Mouse (Mus musculus): ENCODE results near the gene Ntf3. TPM values are rescaled to one million over a fixed set of nuclear protein-coding genes. Genes with fewer than 3 reads are reported as not detected.

The Ntf3 gene
- polyA plus RNA-seq, 1 experiment = not detected

GRCm38 (mm10) chr6:126097471-126097870, 69.2 kb downstream of the Ntf3 start:
- TF ChIP-seq MYOD1 (IDR thresholded peaks at IDR 0.05; ENCODE audit: control insufficient read depth in 1 of 3, insufficient read length in 2 of 3, low read depth in 2 of 3) = no peak
- no peak for TF ChIP-seq USF1 (IDR thresholded peaks at IDR 0.05; ENCODE audit: low read depth)
- no peak for TF ChIP-seq TCF12 (IDR thresholded peaks at IDR 0.05; ENCODE audit: insufficient read depth, poor library complexity, severe bottlenecking)
- TF ChIP-seq E2F4 (IDR thresholded peaks at IDR 0.05; ENCODE audit: insufficient read depth) = no peak
- no peak for TF ChIP-seq POLR2AphosphoS2 (IDR thresholded peaks at IDR 0.05; ENCODE audit: insufficient read length, low read depth)
- no peak for TF ChIP-seq MYOG (IDR thresholded peaks at IDR 0.05; ENCODE audit: control insufficient read depth in 1 of 3, insufficient read depth in 1 of 3, insufficient read length in 2 of 3, low read depth in 2 of 3)
- TF ChIP-seq POLR2A (IDR thresholded peaks at IDR 0.05; ENCODE audit: insufficient read length, low read depth) = no peak
- Histone ChIP-seq H3ac (ENCODE audit: control insufficient read depth, insufficient read length) (no peak overlapping the region), H3K36me3 (ENCODE audit: control insufficient read depth, insufficient read depth) (no peaks in the 10 kb centered on the region), H3K27me3 (ENCODE audit: control insufficient read depth, insufficient read depth, insufficient read length) (no peaks in the 10 kb centered on the region), H3K79me2 (ENCODE audit: control insufficient read depth, insufficient read depth) (no peaks in the 10 kb centered on the region), H3K4me2 (ENCODE audit: low read depth) (no peak overlapping the region), H3K4me3 (no peak overlapping the region)

GRCm38 (mm10) chr6:126096085-126096484, 70.6 kb downstream of the Ntf3 start:
- Histone ChIP-seq H3K36me3 (ENCODE audit: control insufficient read depth, insufficient read depth) (no peaks in the 10 kb centered on the region), H3ac (ENCODE audit: control insufficient read depth, insufficient read length) (no peak overlapping the region), H3K4me2 (ENCODE audit: low read depth) (no peak overlapping the region), H3K79me2 (ENCODE audit: control insufficient read depth, insufficient read depth) (no peaks in the 10 kb centered on the region), H3K27me3 (ENCODE audit: control insufficient read depth, insufficient read depth, insufficient read length) (no peaks in the 10 kb centered on the region), H3K4me3 (no peak overlapping the region)
- TF ChIP-seq POLR2AphosphoS2 (IDR thresholded peaks at IDR 0.05; ENCODE audit: insufficient read length, low read depth) (no peak), REST (IDR thresholded peaks at IDR 0.05; ENCODE audit: insufficient read depth, insufficient read length) (no peak), CEBPB (IDR thresholded peaks at IDR 0.05; ENCODE audit: insufficient read depth, poor library complexity, severe bottlenecking) (no peak), POLR2A (IDR thresholded peaks at IDR 0.05; ENCODE audit: insufficient read length, low read depth) (no peak), USF1 (IDR thresholded peaks at IDR 0.05; ENCODE audit: low read depth) (no peak), SRF (IDR thresholded peaks at IDR 0.05; ENCODE audit: control insufficient read depth, insufficient read length, low read depth) (no peak), MYOD1 (IDR thresholded peaks at IDR 0.05; ENCODE audit: control insufficient read depth in 1 of 3, insufficient read length in 2 of 3, low read depth in 2 of 3) (no peak), MAX (IDR thresholded peaks at IDR 0.05; ENCODE audit: low read depth) (no peak), MYOG (IDR thresholded peaks at IDR 0.05; ENCODE audit: control insufficient read depth in 1 of 3, insufficient read depth in 1 of 3, insufficient read length in 2 of 3, low read depth in 2 of 3) (no peak), TCF12 (IDR thresholded peaks at IDR 0.05; ENCODE audit: insufficient read depth, poor library complexity, severe bottlenecking) (no peak), E2F4 (IDR thresholded peaks at IDR 0.05; ENCODE audit: insufficient read depth) (no peak), TCF3 (IDR thresholded peaks at IDR 0.05; ENCODE audit: insufficient read length, low read depth) (no peak)

- TF ChIP-seq USF1 (IDR thresholded peaks at IDR 0.05; ENCODE audit: low read depth) (no peak), MYOG (IDR thresholded peaks at IDR 0.05; ENCODE audit: control insufficient read depth in 1 of 3, insufficient read depth in 1 of 3, insufficient read length in 2 of 3, low read depth in 2 of 3) (no peak), POLR2AphosphoS2 (IDR thresholded peaks at IDR 0.05; ENCODE audit: insufficient read length, low read depth) (no peak), POLR2A (IDR thresholded peaks at IDR 0.05; ENCODE audit: insufficient read length, low read depth) (no peak), TCF12 (IDR thresholded peaks at IDR 0.05; ENCODE audit: insufficient read depth, poor library complexity, severe bottlenecking) (no peak), SRF (IDR thresholded peaks at IDR 0.05; ENCODE audit: control insufficient read depth, insufficient read length, low read depth) (no peak), CEBPB (IDR thresholded peaks at IDR 0.05; ENCODE audit: insufficient read depth, poor library complexity, severe bottlenecking) (no peak), E2F4 (IDR thresholded peaks at IDR 0.05; ENCODE audit: insufficient read depth) (no peak), MYOD1 (IDR thresholded peaks at IDR 0.05; ENCODE audit: control insufficient read depth in 1 of 3, insufficient read length in 2 of 3, low read depth in 2 of 3) (no peak), TCF3 (IDR thresholded peaks at IDR 0.05; ENCODE audit: insufficient read length, low read depth) (no peak)
- no peaks in the 10 kb centered on the region for H3K36me3 ChIP-seq (ENCODE audit: control insufficient read depth, insufficient read depth)
These were observed 71.7 kb downstream of the Ntf3 start for GRCm38 (mm10) chr6:126095041-126095440.

GRCm38 (mm10) chr6:126092026-126092425, 74.7 kb downstream of the Ntf3 start:
- Histone ChIP-seq H3ac (ENCODE audit: control insufficient read depth, insufficient read length) (no peak overlapping the region), H3K4me2 (ENCODE audit: low read depth) (no peak overlapping the region), H3K79me2 (ENCODE audit: control insufficient read depth, insufficient read depth) (no peaks in the 10 kb centered on the region), H3K36me3 (ENCODE audit: control insufficient read depth, insufficient read depth) (no peaks in the 10 kb centered on the region), H3K27me3 (ENCODE audit: control insufficient read depth, insufficient read depth, insufficient read length) (no peaks in the 10 kb centered on the region), H3K4me3 (no peak overlapping the region)
- TF ChIP-seq MAX (IDR thresholded peaks at IDR 0.05; ENCODE audit: low read depth) (no peak), TCF12 (IDR thresholded peaks at IDR 0.05; ENCODE audit: insufficient read depth, poor library complexity, severe bottlenecking) (no peak), MYOG (IDR thresholded peaks at IDR 0.05; ENCODE audit: control insufficient read depth in 1 of 3, insufficient read depth in 1 of 3, insufficient read length in 2 of 3, low read depth in 2 of 3) (no peak), E2F4 (IDR thresholded peaks at IDR 0.05; ENCODE audit: insufficient read depth) (no peak), POLR2AphosphoS2 (IDR thresholded peaks at IDR 0.05; ENCODE audit: insufficient read length, low read depth) (no peak)

More at GRCm38 (mm10) chr6:126095041-126095440, 71.7 kb downstream of the Ntf3 start:
- H3K79me2 ChIP-seq (ENCODE audit: control insufficient read depth, insufficient read depth) = no peaks in the 10 kb centered on the region
- H3ac ChIP-seq (ENCODE audit: control insufficient read depth, insufficient read length) = no peak overlapping the region
- H3K4me2 ChIP-seq (ENCODE audit: low read depth) = no peak overlapping the region
- no peak overlapping the region for H3K4me3 ChIP-seq
- H3K27me3 ChIP-seq (ENCODE audit: control insufficient read depth, insufficient read depth, insufficient read length) = no peaks in the 10 kb centered on the region

GRCm38 (mm10) chr6:126090063-126090462, 76.6 kb downstream of the Ntf3 start:
- H3K27me3 ChIP-seq (ENCODE audit: control insufficient read depth, insufficient read depth, insufficient read length) = no peaks in the 10 kb centered on the region
- H3K79me2 ChIP-seq (ENCODE audit: control insufficient read depth, insufficient read depth) = no peaks in the 10 kb centered on the region
- no peak overlapping the region for H3K4me3 ChIP-seq
- no peak overlapping the region for H3K4me2 ChIP-seq (ENCODE audit: low read depth)
- no peak for TF ChIP-seq MYOD1 (IDR thresholded peaks at IDR 0.05; ENCODE audit: control insufficient read depth in 1 of 3, insufficient read length in 2 of 3, low read depth in 2 of 3)
- no peak for TF ChIP-seq REST (IDR thresholded peaks at IDR 0.05; ENCODE audit: insufficient read depth, insufficient read length)
- no peak for TF ChIP-seq MYOG (IDR thresholded peaks at IDR 0.05; ENCODE audit: control insufficient read depth in 1 of 3, insufficient read depth in 1 of 3, insufficient read length in 2 of 3, low read depth in 2 of 3)
- no peak for TF ChIP-seq CEBPB (IDR thresholded peaks at IDR 0.05; ENCODE audit: insufficient read depth, poor library complexity, severe bottlenecking)
- no peak for TF ChIP-seq POLR2A (IDR thresholded peaks at IDR 0.05; ENCODE audit: insufficient read length, low read depth)
- no peak for TF ChIP-seq TCF3 (IDR thresholded peaks at IDR 0.05; ENCODE audit: insufficient read length, low read depth)
- TF ChIP-seq TCF12 (IDR thresholded peaks at IDR 0.05; ENCODE audit: insufficient read depth, poor library complexity, severe bottlenecking) = no peak
- TF ChIP-seq MAX (IDR thresholded peaks at IDR 0.05; ENCODE audit: low read depth) = no peak
- TF ChIP-seq USF1 (IDR thresholded peaks at IDR 0.05; ENCODE audit: low read depth) = no peak
- no peak for TF ChIP-seq E2F4 (IDR thresholded peaks at IDR 0.05; ENCODE audit: insufficient read depth)
- no peak for TF ChIP-seq POLR2AphosphoS2 (IDR thresholded peaks at IDR 0.05; ENCODE audit: insufficient read length, low read depth)
- TF ChIP-seq SRF (IDR thresholded peaks at IDR 0.05; ENCODE audit: control insufficient read depth, insufficient read length, low read depth) = no peak
- H3ac ChIP-seq (ENCODE audit: control insufficient read depth, insufficient read length) = no peak overlapping the region
- H3K36me3 ChIP-seq (ENCODE audit: control insufficient read depth, insufficient read depth) = no peaks in the 10 kb centered on the region

Measured in myocyte (in vitro differentiated cells).